Mouse (Mus musculus): Measurements from ENCODE around the gene Pde4c. TPM values are rescaled to one million over a fixed set of nuclear protein-coding genes. Genes with fewer than 3 reads are reported as not detected.
A peak's percentile ranks its signal among the peaks of the same experiment; 100 is the strongest.

Pde4c gene
- total RNA-seq, 2 experiments from 2014 or later, result 0.74 to 1.0 TPM

DNA sequence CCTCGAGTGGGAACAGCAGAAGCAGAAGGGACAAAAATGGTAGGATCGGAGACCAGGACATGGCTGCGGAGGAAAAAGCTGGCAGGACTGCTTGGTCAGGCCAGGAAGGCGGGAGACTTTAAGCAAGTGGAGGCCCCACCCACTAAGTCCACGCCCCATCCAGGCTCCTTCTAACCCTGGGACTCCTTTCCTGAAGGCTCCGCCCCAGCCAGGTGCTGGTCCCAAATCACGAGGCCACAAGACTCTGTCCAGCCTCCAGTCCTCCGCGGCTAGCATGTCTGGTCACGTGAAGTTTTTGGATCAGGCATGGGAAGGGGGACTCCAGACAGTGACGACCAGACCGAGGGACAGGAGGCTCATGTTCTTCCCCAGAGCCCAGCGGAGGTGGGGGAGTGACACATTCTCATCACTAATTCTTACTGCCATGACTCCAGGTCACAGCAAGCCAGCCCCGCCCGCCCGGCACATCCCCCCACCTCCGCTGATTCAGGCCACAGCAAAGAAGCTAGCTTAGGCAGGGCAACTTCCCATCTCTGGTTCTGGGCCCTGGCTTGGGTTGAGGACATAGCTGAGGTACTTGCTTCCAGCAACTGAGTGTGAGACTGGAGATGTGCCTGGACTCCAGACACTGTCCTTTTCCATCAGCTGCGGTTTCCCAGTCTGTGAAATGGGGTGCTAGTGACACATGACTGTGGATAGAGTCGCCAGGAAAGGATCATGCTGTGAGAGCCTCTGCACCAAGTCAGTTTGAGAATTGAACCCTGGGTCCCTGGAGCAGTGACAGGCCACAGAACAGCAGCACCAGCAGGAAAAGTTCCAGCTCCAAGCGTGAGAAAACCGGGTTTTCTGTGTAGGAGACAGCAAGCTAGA is 43.3 kb downstream of the Pde4c start:
- DNase-seq, result peak; percentile 54

DNA sequence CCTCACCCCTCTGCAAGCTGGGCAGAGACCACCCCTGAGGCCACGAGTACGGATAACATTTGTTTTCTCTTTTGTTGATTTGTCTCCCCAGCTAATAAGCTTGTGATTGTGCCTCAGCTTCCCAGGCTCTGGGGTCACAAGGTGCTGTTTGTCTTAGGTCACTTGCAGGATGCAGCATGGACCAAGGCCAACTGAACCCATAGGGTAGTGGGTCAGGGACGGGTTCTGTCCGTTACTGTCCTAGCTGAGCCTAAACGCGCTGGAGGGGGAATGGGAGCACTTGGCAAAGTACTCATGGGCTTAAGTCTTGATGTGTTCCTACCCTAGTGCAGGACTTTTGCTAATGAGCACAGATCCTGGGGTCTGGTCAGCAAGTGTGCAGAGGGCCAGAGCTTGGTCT is 44.0 kb downstream of the Pde4c start:
- DNase-seq, result no peak

DNA sequence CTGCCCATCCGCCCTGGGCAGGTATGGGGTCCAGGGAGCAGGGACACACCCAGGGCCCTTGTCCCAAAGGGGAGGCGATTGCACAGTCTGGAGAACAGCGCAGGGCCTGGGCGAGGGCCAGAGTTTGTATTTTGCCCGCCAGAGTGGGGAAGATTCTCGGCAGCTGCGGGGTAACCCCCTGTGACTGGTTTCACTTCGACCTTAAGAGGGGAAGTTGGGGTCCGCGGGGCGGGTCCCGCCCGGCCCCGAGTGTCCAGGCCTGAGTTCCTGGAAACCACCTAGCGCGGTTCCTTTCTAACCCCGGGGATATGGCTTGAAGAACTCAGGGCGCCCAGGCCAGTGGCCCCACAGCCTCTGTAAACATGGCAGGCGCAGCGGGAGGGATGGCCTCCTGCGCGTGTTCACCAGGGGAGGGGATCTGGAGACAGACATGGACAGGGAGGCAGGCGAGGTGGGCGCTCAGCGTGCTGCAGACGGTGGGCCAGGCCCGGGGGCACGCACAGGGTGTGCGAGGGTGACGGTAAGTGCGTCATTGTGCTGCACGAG is 44.8 kb downstream of the Pde4c start:
- DNase-seq, result no peak

DNA sequence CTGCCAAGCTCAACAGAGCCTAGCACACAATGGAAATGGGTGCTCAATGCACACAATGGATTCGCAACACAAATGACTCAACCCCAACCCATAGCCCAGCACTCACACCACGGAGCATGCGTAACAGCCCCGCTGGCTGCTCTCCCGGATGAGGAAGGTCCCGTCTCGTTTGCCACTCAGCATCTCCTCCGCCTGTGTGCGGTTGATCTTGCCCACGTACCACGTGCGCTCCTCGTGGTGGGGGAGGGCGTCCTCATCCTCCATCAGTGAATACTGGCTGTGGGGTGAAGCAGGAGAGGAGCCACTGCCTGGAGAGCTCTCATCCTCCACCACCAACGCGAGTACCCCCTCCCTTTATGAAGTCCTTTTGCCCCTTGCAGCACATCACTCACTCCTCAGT is 45.4 kb downstream of the Pde4c start:
- no peak for DNase-seq

DNA sequence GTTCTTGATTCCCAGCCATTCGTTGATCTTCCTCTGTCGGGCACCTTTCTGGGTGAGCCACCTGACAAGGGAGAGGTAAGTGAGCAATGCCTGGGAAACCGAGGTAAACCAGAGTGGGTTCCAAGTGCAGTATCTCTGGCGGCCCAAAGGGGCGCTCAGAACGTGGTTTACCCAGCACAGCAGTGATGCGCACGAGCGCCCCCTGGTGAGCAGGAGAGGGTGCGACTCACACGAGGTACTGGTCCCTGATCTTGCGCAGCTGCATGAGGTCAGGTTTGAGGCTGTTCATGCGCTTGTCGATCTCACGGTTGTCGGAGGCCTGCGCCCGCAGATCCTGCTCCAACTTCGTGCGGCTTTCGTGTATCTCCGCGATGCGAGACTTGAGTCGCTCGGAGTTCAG is 45.8 kb downstream of the Pde4c start:
- DNase-seq, result peak; percentile 97

DNA sequence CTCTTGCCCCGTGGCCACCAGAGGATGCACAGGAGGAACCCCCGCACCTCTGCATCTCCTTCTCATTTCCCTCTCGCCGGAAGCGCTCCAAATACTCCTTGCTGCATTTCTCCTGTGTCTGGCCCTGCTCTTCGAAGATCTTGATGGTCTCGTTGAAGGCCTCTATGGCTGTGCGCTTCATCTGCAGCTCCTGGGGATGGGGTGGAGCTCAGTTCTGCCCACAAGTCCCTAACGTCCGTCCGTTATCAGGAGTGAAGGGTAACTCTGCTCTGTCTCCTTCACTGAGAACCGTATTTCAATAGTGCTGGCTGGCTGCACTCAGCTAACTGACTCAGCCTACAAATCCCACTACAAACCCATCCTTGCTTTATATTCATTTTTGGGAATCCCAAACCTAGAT is 46.3 kb downstream of the Pde4c start:
- no peak for DNase-seq

DNA sequence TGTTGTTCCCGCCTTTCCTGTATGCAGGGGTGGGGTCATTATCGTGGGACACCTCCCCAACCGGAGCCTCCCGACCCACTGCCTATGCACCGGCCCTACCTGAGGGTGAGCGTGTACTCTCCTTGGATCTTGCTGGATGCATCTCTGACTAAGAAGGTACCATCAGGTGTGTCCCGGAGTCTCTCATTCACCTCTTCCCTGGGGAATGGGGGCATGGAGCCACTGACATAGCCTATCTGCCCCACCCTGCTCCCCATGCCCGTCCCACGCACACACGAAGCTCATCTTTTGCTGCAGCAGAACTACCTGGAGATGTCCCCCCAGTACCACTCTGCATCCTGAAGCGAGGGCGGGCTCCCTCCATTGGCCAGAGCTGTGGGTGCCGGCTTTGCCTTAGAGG is 47.2 kb downstream of the Pde4c start:
- no peak for DNase-seq

DNA sequence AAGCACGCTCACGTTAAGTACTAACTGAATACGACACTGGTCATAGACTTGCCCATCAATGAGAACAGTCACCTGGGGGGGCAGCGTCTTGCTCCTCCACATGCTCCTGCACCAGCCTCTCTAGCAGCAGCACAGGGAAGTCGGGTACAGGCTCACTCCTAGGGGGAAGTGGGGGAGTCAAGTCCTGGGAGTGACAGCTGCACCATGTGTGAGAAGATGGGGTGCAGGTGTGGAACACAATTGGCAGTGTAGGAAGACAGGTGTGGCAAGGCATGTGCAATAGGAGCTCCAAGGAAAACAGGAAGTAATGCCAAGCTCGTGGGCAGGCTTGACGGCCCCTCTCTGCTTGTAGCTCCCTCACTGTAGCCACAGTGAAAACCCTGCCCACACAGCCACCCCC is 47.7 kb downstream of the Pde4c start:
- no peak for DNase-seq

DNA sequence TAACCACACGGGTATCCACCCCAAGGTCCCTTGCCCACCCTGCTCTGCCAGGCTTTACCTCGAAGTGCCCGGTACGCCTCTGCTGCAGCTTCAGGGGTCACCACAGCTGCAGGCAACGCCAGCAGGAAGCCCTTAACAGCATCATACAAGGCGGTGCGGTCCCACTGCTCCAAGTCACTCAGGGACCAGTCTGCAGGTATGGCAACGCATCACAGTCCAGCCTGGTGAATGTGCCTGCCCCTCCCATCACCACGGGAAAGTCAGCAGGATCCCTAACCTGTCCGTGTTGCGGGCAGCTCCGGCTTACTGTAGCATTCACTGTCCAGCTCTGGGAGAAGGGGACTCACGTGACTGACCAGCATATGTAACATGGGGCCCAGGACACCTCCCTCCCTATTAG is 48.6 kb downstream of the Pde4c start:
- no peak for DNase-seq

DNA sequence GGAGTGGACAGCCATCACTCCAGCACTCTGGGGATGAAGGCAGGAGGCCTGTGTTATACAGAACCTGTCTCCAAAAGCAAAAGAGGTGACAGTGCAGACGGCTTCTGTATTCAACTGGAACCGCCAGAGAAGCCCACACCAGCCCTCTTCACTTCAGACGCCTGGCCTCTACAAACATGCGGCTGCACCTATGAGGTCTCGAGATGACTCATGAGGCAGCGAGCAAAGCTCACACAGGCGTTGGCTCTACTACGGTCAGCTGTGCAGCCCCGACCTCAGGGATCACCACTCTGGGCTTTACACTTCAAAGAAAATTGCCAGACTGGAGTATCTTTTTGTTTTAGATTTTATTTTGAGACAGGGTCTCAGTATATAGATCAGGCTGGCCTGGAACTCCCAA is 49.4 kb downstream of the Pde4c start:
- no peak for DNase-seq

DNA sequence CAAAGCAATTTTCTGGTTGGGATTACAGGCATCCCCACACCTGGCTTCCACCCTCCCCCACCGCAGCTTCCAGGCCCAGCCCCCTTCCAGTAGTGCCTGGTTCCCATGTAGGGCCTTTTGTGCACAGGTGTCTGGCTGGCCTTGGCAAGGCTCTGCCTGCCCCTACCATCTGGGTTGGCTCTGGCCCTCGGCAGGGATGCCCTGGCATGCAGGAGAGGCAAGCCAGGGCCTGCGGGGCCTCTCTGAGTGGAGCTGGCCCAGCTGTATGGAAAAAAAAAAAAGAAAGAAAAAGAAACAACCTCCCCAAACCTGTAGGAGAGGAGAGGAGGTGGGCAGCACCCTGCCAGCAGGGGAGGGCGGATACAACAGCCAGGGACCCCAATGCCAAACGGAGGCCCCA is 49.9 kb downstream of the Pde4c start:
- no peak for DNase-seq

DNA sequence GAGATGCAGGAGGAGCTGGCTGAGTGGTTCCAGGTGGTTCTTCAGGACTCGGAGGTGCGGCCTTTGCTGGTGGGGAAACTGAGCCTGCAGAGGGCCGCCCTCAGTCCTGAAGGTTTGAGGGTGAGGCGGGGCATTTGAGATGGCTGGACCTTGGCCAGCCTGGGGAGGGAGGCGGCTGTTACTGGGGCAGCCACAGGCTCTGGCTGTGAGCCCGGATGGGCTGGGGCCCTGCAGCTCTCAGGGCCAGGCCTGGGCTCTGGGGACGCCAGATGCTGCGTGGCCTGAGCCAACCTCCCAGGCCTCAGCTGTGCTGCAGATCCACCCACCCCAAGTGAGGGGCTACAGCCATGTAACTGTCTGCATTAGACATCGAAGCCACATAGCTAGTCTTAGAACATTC is 50.3 kb downstream of the Pde4c start:
- DNase-seq, result peak; percentile 89

DNA sequence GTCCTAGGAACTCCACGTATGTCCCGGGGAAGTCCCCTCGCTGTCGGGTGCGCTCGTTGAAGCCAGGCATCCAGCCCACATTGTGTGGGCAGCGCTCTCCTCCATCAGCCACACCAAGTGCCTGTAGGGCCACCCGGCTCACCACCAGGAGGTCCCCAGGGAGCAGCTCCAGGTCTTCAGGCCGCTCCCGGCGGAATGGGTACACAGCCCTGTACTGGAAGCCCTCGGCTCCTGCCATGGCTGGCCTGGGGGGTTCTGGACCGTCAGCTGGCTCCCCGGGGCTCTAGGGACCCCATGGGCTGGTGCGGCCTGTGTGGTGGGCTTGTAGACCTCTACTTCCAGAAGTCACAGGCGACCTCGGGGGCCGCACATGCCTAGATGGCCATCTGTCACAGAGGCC is 51.2 kb downstream of the Pde4c start:
- DNase-seq, result no peak

DNA sequence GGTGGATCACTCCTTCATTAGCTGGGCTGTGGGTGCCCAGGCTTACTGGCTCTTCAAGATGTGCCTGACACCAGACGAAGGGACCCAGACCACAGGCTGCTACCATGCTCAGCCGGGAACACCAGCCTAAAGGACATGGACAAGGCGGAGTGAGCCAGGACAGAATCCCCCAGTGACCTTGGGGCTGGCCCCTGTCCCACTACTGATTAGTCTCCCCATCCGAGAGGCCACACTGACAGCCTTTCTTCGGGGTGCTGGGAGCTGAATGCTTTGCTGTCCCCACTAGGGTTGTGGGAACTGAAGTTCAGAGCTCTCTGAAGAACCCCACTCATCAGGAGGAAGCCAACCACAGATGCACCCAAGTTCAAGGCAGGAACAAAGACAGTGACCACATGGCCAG is 51.7 kb downstream of the Pde4c start:
- peak; percentile 54 for DNase-seq

DNA sequence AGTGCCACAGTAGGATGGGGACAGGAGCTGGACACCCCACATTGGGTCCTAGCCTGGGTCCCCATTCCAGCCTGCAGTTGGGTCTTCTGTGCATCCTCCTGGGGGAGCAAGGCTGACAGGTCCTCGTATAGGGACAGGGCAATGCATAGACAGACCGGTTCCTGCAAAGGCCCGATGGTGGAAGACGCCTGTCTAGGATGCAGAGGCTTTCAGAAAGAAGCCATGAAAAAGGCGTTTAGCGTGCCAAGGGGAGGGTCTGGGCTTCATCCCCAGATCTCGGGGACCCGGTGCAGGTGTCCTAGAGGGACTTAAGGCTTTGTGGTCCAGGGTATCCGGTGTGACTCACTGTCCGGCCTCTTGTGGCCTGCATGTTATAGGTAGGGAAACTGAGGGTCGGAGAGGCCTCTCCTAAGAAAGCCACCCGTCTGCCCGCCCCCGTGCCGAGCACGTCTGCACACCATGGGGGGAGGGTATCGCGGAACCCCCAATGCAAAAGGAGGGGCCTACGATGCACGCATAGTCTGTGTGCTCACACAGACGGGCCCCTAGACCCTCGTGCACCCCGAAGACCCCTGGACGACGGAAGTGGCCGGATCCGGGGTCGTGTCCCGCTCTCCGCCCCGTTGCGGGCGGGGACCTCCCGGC is 52.5 kb downstream of the Pde4c start:
- DNase-seq, result peak; percentile 39

DNA sequence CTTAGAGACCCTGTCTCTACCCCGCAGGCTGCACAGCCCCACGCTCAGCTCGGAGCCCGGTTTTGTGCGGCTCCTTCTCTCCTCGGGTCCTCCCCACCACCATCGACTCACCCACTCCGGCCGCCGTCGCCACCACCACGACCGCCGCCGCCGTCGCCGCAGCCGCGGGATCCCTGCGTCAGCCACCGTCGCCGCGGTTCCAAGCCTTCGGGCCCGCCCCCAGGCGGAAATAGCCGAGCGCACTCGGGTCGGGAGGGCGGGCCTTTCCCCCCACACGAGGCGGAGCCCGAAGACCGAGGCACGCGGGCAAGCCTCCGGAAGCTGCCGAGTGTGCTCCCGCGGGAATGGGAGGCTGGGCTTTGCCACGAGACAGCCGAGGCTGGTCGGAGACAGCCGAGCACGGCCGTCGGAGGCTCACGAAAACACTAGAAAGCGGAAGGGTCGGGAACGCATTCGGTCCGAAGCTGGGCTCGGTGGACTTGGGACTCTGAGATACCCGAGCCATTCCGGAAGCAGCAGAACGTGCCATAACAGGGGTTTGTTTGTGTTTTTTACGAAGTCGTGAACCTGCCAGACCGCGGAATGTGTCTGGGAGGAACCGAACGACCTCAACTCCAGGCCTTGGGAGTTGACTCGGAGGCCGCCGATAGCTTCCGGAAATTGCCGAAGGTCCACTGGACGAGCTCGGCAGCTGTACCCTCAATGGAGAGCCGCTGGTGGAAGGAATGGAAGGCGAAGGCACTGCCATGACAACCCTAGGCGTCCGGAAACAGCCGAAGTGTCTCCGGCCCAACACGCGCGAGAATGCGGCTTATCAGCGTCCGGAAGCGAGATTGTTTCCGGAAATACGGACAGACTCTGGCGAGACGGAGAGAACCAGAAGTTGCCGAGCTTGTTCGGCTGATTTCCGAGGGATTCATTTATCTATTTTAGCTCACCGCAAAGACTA is 53.2 kb downstream of the Pde4c start, which contains the start of gene Pik3r2:
TSS of gene Pik3r2 (minus strand) at position 218 of the 949 bp plus-strand sequence.
- peak; percentile 99 for DNase-seq

DNA sequence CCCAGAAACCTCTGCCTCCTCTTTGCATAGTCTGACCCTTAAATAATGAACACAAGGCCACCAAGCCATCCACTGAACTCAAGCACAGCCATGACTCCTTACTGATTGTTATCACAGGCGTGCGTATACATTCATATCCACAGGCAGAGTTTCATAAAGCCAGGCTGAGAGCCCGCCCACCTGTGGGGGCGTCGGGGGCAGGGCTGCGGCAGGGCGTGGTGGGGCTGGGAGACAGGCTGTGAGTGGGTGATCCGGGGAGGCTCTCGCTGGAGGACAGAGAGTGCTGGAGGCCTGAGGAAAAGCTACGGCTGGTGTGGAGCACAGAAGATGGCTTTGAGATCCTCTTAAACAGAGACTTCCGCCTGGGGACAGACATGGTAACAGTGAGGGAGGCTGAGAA is 56.6 kb downstream of the Pde4c start:
- DNase-seq, result no peak

DNA sequence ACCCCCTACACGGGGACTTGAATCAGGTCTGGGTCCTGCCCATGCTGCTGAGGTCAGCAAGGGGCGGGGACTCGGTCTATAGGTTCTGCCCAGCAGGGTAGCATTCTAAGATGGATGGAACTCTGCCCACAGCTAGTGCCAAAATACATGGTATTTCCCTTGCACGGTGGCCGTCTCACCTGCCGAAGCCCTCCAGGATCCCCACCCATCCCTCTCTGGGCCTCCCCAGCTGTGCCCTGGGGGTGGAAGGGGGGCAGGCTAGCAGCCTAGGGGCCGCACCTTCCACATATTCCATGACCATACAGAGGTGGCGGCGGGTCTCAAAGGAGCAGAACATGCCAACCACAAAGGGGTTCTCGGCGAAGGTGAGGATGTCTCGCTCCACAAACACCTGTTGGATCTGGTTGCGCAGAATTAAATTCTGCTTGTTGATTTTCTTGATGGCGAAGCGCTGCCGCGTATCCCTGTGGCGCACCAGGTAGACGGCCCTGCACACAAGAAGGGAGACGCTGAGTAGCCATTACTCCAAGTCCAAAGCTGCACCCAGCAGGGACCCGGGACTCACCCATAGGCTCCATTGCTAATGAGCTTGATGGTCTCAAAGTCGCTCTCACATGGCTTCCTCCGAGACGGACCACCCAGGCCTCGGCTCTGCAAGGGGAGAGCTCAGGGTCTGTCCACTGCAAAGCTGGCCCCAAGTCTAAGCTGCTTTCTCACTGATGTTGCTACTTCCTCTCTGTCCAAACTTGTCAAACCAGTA is 63.0 kb downstream of the Pde4c start:
- DNase-seq, result no peak

DNA sequence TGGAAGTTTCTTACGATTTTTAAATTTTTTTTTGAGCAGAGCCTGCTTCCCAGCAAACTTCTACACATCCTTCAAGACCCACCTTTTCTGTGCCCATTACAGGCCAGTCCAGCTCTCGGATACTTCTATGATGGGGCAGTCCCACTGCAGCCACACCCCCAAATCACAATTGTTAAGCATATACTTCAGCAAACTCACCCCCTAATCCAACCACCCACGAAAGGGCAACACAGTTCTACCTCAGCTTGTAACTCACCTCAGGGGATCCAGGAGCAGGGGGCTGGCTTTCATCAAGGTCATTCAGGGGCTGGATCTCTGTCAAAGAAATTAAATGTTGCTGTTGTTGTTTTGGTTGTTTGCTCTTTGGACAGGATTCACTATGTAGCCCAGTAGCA is 63.5 kb downstream of the Pde4c start:
- DNase-seq, result no peak

DNA sequence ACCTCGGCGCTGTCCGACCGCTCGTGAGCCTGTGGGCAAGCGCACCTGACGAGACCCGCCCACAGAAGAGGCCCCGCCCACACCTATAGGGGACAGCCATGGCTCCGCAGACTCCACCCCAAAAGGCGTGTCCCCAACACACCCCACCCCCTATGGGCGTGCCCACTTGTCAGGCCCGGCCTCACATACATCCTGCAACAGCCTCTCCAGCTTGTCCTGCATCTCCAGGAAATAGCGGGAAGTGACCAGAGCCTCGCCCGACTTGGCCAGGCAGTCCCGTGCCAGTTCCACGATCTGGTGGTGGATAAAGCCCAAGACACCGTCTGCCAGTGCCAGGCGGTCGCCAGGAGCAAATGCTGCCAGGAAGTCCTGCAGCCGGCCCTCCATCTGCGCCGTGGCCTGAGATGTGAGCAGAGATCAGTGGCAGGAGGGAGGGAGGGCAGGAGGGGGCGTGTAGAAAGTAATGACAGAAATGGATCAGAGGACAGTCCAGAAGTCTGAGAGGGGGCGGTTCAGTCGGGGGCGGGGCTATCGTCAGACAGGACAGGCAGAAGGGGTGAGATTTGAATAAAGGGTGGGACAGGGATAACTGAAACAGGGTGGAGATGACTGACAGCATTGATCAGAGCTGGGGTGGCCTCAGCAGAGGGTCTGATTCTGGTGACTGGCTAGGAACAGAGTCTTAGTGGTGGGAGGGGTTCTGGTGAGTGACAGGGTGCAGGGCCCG is 64.6 kb downstream of the Pde4c start:
- no peak for DNase-seq

DNA sequence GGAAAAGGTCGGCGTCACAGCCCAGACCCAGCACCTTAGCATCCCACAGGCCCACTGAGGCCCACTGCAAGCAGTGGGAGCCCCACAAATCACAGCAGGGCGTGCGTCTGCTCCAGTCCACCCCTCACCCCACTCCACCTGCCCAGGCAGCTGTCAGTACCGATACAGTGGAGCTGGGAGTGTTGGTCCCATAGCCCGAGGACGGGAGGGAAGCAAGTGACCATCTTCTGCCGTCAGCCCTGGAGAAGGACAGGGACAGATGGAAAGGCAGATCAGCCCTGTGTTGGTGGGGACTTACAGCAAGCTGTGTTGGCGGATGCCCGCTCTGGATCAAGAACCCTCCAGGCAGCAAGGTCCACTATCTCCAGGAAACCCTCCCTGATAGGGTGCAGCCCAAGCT is 65.5 kb downstream of the Pde4c start:
- no peak for DNase-seq
